Mouse (Mus musculus): ENCODE measurements around the gene Klf7. TPM values are rescaled to one million over a fixed set of nuclear protein-coding genes. Genes with fewer than 3 reads are reported as not detected.
A peak's percentile ranks its signal among the peaks of the same experiment; 100 is the strongest.

Klf7 gene
- polyA plus RNA-seq, 1 experiment: 4.2 TPM

DNA sequence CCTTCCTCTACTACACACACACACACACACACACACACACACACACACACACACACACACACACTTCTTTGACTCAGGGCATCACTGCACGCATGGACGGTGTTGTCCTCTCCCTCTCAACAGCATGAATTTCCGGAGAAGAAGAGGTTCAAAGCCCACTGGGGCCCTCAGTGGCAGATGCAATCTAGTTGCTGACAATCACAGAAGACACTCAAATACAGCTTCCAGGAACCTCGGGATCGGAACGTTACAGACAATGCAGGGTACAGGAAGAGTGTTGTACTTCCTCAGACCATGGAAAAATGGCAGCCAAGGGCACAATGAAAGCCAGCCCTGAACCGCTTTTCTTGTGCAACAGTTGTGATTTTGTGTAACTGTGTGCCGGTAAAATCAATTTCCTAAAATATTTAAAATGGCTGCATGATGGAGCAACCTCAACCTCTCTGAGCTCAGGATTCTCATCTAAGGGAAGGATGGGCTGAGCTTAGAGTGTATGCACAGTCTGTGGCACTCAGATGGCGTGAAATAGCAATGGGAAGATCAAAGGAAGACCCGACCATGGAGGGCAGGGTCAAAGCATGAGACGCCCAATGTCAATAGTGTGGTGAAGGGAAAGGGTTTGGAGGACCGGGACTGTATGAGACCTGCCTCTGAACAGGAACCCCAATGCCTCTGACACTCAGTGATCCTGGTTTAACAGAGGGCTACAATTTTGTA, 33.3 kb downstream of the Klf7 start:
- H3K27me3 ChIP-seq (ENCODE audit: control insufficient read depth, insufficient read depth, insufficient read length): no peaks in the 10 kb centered on the region
- peaks cover 74% of the 10 kb centered on the region for H3K79me3 ChIP-seq (ENCODE audit: low read depth)
- peaks cover 31% of the 10 kb centered on the region for H3K36me3 ChIP-seq (ENCODE audit: control insufficient read depth, insufficient read depth)
- peaks cover 100% of the 10 kb centered on the region for H3K79me2 ChIP-seq (ENCODE audit: control insufficient read depth, insufficient read depth)
- no peak overlapping the region for H3ac ChIP-seq (ENCODE audit: control insufficient read depth, insufficient read length, low read depth)
- no peak overlapping the region for H3K4me3 ChIP-seq (ENCODE audit: insufficient read depth, poor library complexity, severe bottlenecking)
- TF ChIP-seq CEBPB (IDR thresholded peaks at IDR 0.05; ENCODE audit: low read depth) (no peak), MAX (IDR thresholded peaks at IDR 0.05) (no peak), USF1 (IDR thresholded peaks at IDR 0.05; ENCODE audit: low read depth) (no peak), CTCF (IDR thresholded peaks at IDR 0.05; ENCODE audit: control insufficient read depth, insufficient read depth, insufficient read length) (no peak), MYOD1 (IDR thresholded peaks at IDR 0.05; ENCODE audit: control insufficient read depth, insufficient read length, low read depth) (no peak), MYOG (IDR thresholded peaks at IDR 0.05; ENCODE audit: control insufficient read depth, extremely low read depth, insufficient read length) (no peak), FOSL1 (IDR thresholded peaks at IDR 0.05; ENCODE audit: insufficient read depth, low read length, poor library complexity, severe bottlenecking) (no peak)

DNA sequence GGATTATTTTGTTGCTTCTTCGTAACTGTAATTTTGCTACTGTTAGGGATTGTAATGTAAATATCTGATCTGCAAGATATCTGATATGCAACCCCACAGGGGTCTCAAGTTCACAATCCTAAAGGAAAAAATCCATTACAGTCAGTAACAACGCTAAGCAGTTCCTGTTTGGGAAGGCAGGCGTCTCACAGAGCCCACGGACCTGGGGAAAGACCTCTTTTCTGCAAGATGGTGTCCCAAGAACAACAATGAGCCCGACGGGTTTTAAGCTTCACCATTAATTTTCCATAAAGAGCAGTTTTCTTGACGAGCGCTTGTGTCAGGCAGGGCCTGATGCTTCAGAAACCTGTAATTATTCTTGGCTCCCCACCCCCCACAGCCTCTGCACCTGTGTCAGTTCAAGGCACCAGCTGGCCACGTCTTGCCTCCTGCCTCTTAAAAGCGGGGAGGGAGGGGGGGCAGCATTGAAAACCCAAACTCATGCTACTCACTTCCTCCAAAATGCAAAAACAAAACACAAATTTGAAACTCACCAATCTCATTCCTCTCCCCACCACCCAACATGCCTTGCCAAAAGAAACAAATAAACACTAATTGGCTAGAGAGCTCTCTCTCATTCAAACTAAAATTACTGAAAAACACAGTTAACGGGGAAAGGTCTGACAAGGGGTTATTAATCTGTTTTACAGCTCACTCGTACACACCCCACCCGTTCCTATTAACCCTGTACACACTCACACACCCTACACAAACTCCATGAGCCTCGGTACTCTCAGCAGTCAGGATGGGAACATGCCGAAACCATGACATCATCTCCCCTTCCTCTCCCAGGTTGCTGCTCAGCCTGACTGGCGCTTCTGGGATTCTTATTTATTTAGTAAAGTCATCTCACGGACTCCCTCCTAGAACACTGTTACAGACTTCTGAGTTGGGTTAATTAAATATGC, 34.2 kb downstream of the Klf7 start:
- Histone ChIP-seq H3K79me3 (ENCODE audit: low read depth) (peaks cover 76% of the 10 kb centered on the region), H3K4me3 (ENCODE audit: insufficient read depth, poor library complexity, severe bottlenecking) (no peak overlapping the region), H3K36me3 (ENCODE audit: control insufficient read depth, insufficient read depth) (peaks cover 27% of the 10 kb centered on the region), H3ac (ENCODE audit: control insufficient read depth, insufficient read length, low read depth) (no peak overlapping the region), H3K27me3 (ENCODE audit: control insufficient read depth, insufficient read depth, insufficient read length) (no peaks in the 10 kb centered on the region), H3K79me2 (ENCODE audit: control insufficient read depth, insufficient read depth) (peaks cover 100% of the 10 kb centered on the region)
- TF ChIP-seq CTCF (IDR thresholded peaks at IDR 0.05; ENCODE audit: control insufficient read depth, insufficient read depth, insufficient read length): no peak
- TF ChIP-seq MYOD1 (IDR thresholded peaks at IDR 0.05; ENCODE audit: control insufficient read depth, insufficient read length, low read depth): peak; percentile 14
- no peak for TF ChIP-seq FOSL1 (IDR thresholded peaks at IDR 0.05; ENCODE audit: insufficient read depth, low read length, poor library complexity, severe bottlenecking)
- TF ChIP-seq MAX (IDR thresholded peaks at IDR 0.05): no peak

DNA sequence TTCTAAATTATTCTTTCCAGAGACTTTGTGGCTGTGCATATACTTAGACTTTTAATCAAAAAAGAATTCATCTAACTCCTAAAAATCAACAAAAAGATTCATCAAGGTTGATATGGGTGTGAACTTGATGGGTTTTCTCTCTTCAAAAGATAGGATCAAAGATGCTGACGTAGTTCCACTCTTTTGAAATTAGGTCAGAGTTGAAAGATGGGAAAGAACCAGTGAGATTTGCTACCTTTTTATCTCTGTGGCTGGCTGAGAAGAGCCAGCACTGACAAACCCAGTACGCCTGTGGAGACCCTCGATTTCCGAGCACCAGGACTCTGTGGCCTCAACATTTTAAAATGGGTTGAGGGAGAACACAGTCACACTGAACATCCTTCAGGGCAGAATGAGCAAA, 36.2 kb downstream of the Klf7 start:
- Histone ChIP-seq H3K79me3 (ENCODE audit: low read depth) (peaks cover 82% of the 10 kb centered on the region), H3ac (ENCODE audit: control insufficient read depth, insufficient read length, low read depth) (no peak overlapping the region), H3K27me3 (ENCODE audit: control insufficient read depth, insufficient read depth, insufficient read length) (no peaks in the 10 kb centered on the region), H3K4me3 (ENCODE audit: insufficient read depth, poor library complexity, severe bottlenecking) (no peak overlapping the region), H3K79me2 (ENCODE audit: control insufficient read depth, insufficient read depth) (peaks cover 100% of the 10 kb centered on the region), H3K36me3 (ENCODE audit: control insufficient read depth, insufficient read depth) (peaks cover 16% of the 10 kb centered on the region)
- no peak for TF ChIP-seq MAX (IDR thresholded peaks at IDR 0.05)
- no peak for TF ChIP-seq USF1 (IDR thresholded peaks at IDR 0.05; ENCODE audit: low read depth)
- TF ChIP-seq FOSL1 (IDR thresholded peaks at IDR 0.05; ENCODE audit: insufficient read depth, low read length, poor library complexity, severe bottlenecking): no peak
- TF ChIP-seq MYOG (IDR thresholded peaks at IDR 0.05; ENCODE audit: control insufficient read depth, extremely low read depth, insufficient read length): no peak
- no peak for TF ChIP-seq MYOD1 (IDR thresholded peaks at IDR 0.05; ENCODE audit: control insufficient read depth, insufficient read length, low read depth)
- TF ChIP-seq CTCF (IDR thresholded peaks at IDR 0.05; ENCODE audit: control insufficient read depth, insufficient read depth, insufficient read length): no peak
- TF ChIP-seq CEBPB (IDR thresholded peaks at IDR 0.05; ENCODE audit: low read depth): no peak

DNA sequence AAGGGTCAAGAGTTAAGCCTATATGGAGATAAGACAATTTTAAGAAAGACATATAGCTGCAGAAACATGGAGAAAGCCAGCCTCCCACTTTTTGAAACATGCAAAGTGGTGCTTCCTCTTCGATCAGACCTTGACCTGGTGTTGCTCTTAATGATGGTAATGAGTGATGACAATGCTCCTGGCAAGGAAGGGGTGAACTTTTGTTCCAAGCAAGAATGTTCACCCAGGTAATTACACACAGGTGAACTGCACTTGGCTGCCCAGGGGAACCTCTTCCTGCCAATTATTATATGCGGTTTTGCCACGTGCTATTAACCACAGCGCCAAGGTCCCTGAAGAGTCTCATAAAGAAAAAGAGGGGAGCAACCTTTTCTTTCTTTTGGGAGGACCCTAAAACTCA, 36.7 kb downstream of the Klf7 start:
- Histone ChIP-seq H3ac (ENCODE audit: control insufficient read depth, insufficient read length, low read depth) (no peak overlapping the region), H3K79me3 (ENCODE audit: low read depth) (peaks cover 80% of the 10 kb centered on the region), H3K36me3 (ENCODE audit: control insufficient read depth, insufficient read depth) (peaks cover 11% of the 10 kb centered on the region), H3K79me2 (ENCODE audit: control insufficient read depth, insufficient read depth) (peaks cover 100% of the 10 kb centered on the region), H3K27me3 (ENCODE audit: control insufficient read depth, insufficient read depth, insufficient read length) (no peaks in the 10 kb centered on the region), H3K4me3 (ENCODE audit: insufficient read depth, poor library complexity, severe bottlenecking) (no peak overlapping the region)
- TF ChIP-seq FOSL1 (IDR thresholded peaks at IDR 0.05; ENCODE audit: insufficient read depth, low read length, poor library complexity, severe bottlenecking): no peak
- no peak for TF ChIP-seq CEBPB (IDR thresholded peaks at IDR 0.05; ENCODE audit: low read depth)
- no peak for TF ChIP-seq CTCF (IDR thresholded peaks at IDR 0.05; ENCODE audit: control insufficient read depth, insufficient read depth, insufficient read length)
- no peak for TF ChIP-seq USF1 (IDR thresholded peaks at IDR 0.05; ENCODE audit: low read depth)
- no peak for TF ChIP-seq MYOD1 (IDR thresholded peaks at IDR 0.05; ENCODE audit: control insufficient read depth, insufficient read length, low read depth)
- TF ChIP-seq MYOG (IDR thresholded peaks at IDR 0.05; ENCODE audit: control insufficient read depth, extremely low read depth, insufficient read length): no peak
- no peak for TF ChIP-seq MAX (IDR thresholded peaks at IDR 0.05)

DNA sequence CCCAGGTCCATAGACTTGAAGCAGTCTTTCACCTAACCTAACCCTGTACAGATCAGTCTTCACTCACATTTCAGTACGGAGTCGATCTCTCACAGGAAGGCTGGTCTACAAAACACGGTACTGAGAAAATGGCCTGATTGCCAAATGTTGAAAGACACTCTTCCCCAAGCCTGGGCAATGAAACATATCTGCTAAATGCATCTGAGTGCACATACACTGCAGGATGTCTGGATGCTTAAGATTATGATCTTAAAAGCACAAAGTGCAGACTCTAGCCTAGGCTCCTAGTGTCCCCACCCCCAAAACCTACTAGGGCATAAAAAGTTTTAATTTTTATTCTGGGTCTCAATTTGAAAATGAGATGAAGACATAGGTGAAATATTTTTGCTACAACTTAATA, 37.4 kb downstream of the Klf7 start:
- H3K79me3 ChIP-seq (ENCODE audit: low read depth): peaks cover 75% of the 10 kb centered on the region
- H3K36me3 ChIP-seq (ENCODE audit: control insufficient read depth, insufficient read depth): peaks cover 10% of the 10 kb centered on the region
- no peak overlapping the region for H3ac ChIP-seq (ENCODE audit: control insufficient read depth, insufficient read length, low read depth)
- no peak for TF ChIP-seq MYOG (IDR thresholded peaks at IDR 0.05; ENCODE audit: control insufficient read depth, extremely low read depth, insufficient read length)
- no peak for TF ChIP-seq MAX (IDR thresholded peaks at IDR 0.05)
- no peak for TF ChIP-seq CTCF (IDR thresholded peaks at IDR 0.05; ENCODE audit: control insufficient read depth, insufficient read depth, insufficient read length)
- no peak for TF ChIP-seq MYOD1 (IDR thresholded peaks at IDR 0.05; ENCODE audit: control insufficient read depth, insufficient read length, low read depth)
- TF ChIP-seq FOSL1 (IDR thresholded peaks at IDR 0.05; ENCODE audit: insufficient read depth, low read length, poor library complexity, severe bottlenecking): no peak
- TF ChIP-seq CEBPB (IDR thresholded peaks at IDR 0.05; ENCODE audit: low read depth): no peak
- no peak for TF ChIP-seq USF1 (IDR thresholded peaks at IDR 0.05; ENCODE audit: low read depth)
- H3K27me3 ChIP-seq (ENCODE audit: control insufficient read depth, insufficient read depth, insufficient read length): no peaks in the 10 kb centered on the region
- no peak overlapping the region for H3K4me3 ChIP-seq (ENCODE audit: insufficient read depth, poor library complexity, severe bottlenecking)
- peaks cover 100% of the 10 kb centered on the region for H3K79me2 ChIP-seq (ENCODE audit: control insufficient read depth, insufficient read depth)

Data from C2C12 (cell line).